ENCODE assay signal across 14 mouse cellular contexts in the genomic region with DNA sequence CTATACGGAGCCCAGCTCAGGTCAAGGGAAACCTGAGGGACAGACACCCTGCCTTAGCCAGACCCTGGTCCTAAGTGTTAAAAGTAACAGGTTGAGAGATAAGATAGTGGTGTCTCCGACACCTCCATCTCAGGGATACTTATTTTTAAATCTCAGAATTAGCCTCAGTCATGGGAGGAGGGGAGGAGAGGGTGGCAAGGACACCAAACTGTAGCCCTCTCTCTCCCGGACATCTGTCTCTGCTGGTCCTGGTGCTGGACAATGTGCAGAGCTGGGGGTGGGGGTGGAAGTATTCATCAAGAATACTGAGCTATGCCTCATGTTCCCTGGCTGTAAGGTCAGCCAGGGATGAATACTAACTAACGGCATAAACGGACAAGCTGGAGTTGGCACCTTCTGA.
"Had no signal": no experiment of that assay in that cellular context is flagged by ENCODE, and none has a peak within 500 bp of the region (broad histone marks: within the 10 kb centered on the region; RNA-seq: fewer than 3 reads in every experiment).

No protein-coding gene starts in this region.

- H3K27me3 ChIP-seq: neural tube, embryonic 12.5 days had no signal

- H3K4me2 ChIP-seq: liver, embryonic 11.5 days; liver, embryonic 15.5 days had no signal

- H3K4me3 ChIP-seq: left cerebral cortex, adult 2 months; limb, embryonic 10.5 days; liver, embryonic 15.5 days; midbrain, embryonic 10.5 days; midbrain, embryonic 15.5 days; neural tube, embryonic 12.5 days had no signal

- H3K9me3 ChIP-seq: limb, embryonic 10.5 days; liver, embryonic 15.5 days; midbrain, embryonic 10.5 days; midbrain, embryonic 15.5 days; neural tube, embryonic 12.5 days had no signal

- H3K9ac ChIP-seq: liver, embryonic 15.5 days; midbrain, embryonic 15.5 days; neural tube, embryonic 12.5 days had no signal

- H3K4me1 ChIP-seq: liver, embryonic 15.5 days had no signal

- ATAC-seq: lung, postnatal 0 days; midbrain, embryonic 15.5 days had no signal

- DNase-seq: kidney, postnatal 25 days; lung, adult 2 months; lung, postnatal 4 days; right cerebral cortex, adult 18-20 months; right cerebral cortex, postnatal 25 days; thymus, postnatal 36 days had no signal

- H3K36me3 ChIP-seq: limb, embryonic 10.5 days; liver, embryonic 15.5 days; midbrain, embryonic 10.5 days; midbrain, embryonic 15.5 days; neural tube, embryonic 12.5 days had no signal

- H3K27ac ChIP-seq: left cerebral cortex, adult 2 months; limb, embryonic 10.5 days; liver, embryonic 15.5 days; midbrain, embryonic 10.5 days; midbrain, embryonic 15.5 days; neural tube, embryonic 12.5 days had no signal
